Mouse (Mus musculus) right cerebral cortex, postnatal 14 days (tissue): ENCODE results near the gene Prl7b1.

Source experiments
- DNase-seq: peaks from one replicate; pipeline ENCODE4 v3.0.0; 2022

Prl7b1 gene

GRCm38 (mm10) chr13:27610482-27610881 lies at the start of gene Prl7b1:
Gene Prl7b1 (minus strand): TSS chr13:27610582.
- no peak for DNase-seq

GRCm38 (mm10) chr13:27642393-27642792 lies 32.0 kb upstream of the Prl7b1 start, which contains the start of gene Prl7a1:
Gene Prl7a1 (minus strand): TSS chr13:27642493.
- DNase-seq = no peak

DNA sequence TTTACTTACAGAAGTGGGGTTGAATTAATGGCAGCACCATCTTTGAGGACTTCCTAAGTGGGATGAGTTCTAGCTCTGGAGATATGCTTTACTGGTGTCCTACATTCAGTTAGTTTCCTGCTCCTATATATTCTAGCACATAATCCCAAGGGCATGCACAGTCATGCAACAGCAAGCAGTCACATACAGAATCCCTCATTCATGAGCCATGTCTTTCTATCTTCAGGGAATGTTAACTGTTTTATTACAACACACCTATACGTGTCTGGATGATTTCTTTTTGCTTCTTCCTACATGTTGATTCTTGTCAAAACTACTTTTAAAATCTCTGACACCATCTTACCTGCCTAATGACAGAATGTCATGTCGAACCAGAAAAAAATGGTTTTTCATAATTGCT lies 28.3 kb downstream of the Prl7b1 start, which contains the start of gene Prl8a1:
Gene Prl8a1, minus strand, starts transcription at position 101 of the 400 bp plus-strand sequence.
- DNase-seq = no peak

DNA sequence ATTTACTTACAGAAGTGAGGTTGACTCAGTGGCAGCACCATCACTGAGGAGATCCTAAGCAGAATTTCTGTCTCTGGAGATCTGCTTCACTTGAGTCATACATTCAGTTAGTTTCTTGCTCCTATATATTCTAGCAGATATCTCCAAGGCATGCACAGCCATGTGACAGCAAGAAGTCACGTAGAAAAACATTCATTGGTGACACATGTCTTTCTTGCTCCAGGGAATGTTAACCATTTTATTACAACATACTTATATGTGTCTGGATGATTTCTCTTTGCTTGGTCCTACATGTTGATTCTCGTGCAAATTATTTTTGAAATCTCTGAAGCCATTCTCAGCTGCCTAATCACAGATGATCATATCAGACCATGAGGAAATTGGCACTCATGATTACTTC lies 45.9 kb downstream of the Prl7b1 start, which contains the start of gene Prl8a9:
Gene Prl8a9, minus strand, starts transcription at position 101 of the 400 bp plus-strand sequence.
- DNase-seq = no peak

DNA sequence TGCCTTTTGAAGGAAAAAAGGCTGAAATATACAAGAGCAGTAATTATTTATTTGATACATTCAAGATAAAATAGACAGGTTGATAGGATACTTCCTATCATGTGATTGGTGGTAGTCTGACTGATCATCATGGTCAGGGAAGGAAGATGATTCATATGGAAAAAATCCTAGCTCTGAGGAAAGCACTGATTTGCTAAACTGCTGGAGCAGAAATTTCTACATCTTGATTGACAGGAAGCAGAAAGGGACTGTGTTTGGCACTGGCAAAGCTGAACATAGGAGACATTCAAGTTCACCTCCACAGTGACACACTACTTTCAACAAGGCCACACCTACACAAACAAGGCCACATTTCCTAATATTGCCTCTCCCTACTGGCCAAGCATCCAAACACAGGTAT lies 57.0 kb downstream of the Prl7b1 start:
- DNase-seq = no peak
